Mouse (Mus musculus) bone marrow macrophage, adult 2 months (primary cell): Measurements from ENCODE around the gene Plekha3. TPM values are rescaled to one million over a fixed set of nuclear protein-coding genes. Genes with fewer than 3 reads are reported as not detected.

ENCODE experiments used
- H3K27ac ChIP-seq: 2 replicates; pipeline ENCODE4 v1.5.1; 2012; ENCODE audit warnings: low read depth, low read length; ENCODE audit not compliant: insufficient read depth
- H3K4me1 ChIP-seq: 2 replicates; pipeline ENCODE4 v1.6.1; 2012; ENCODE audit warnings: low read length; ENCODE audit not compliant: control insufficient read depth, insufficient read depth
- H3K4me3 ChIP-seq: 2 replicates; pipeline ENCODE4 v1.5.1; 2012; ENCODE audit warnings: mild to moderate bottlenecking, low read length, moderate library complexity; ENCODE audit not compliant: insufficient read depth
- CTCF ChIP-seq: IDR thresholded peaks from 2 replicates; pipeline ENCODE4 v1.5.1; 2012; ENCODE audit warnings: low read depth, mild to moderate bottlenecking, low read length, moderate library complexity
- POLR2A ChIP-seq: IDR thresholded peaks from 2 replicates; pipeline ENCODE4 v1.6.1; 2012; ENCODE audit warnings: mild to moderate bottlenecking, low read depth, low read length, borderline replicate concordance
- polyA plus RNA-seq: library from polyadenylated mRNA; stranded (reverse); fragments of >200 nt; gene quantifications from 2 replicates; pipeline ENCODE4 v1.2.4, GENCODE M21; 2012; ENCODE audit not compliant: missing spikeins, insufficient read depth, insufficient read length

Gene Plekha3
- polyA plus RNA-seq, 1 experiment, result 21.5 TPM

- no peak for TF ChIP-seq CTCF
- Histone ChIP-seq H3K4me1 (no peaks in the 10 kb centered on the region), H3K27ac (no peak overlapping the region), H3K4me3 (no peak overlapping the region)
These were observed 20.4 kb upstream of the Plekha3 start for GRCm38 (mm10) chr2:76654646-76655045.

GRCm38 (mm10) chr2:76655444-76655843, 19.6 kb upstream of the Plekha3 start:
- no peak overlapping the region for H3K27ac ChIP-seq
- TF ChIP-seq CTCF, result no peak
- no peak for TF ChIP-seq POLR2A
- H3K4me1 ChIP-seq, result no peaks in the 10 kb centered on the region
- H3K4me3 ChIP-seq, result no peak overlapping the region

GRCm38 (mm10) chr2:76655982-76656381, 19.1 kb upstream of the Plekha3 start:
- Histone ChIP-seq H3K4me3 (no peak overlapping the region), H3K27ac (no peak overlapping the region), H3K4me1 (no peaks in the 10 kb centered on the region)
- peak; percentile 47; the same call in 1 of the 2 replicates for TF ChIP-seq CTCF
- TF ChIP-seq POLR2A, result no peak

- no peak for TF ChIP-seq CTCF
- no peak for TF ChIP-seq POLR2A
- Histone ChIP-seq H3K4me1 (no peaks in the 10 kb centered on the region), H3K4me3 (no peak overlapping the region), H3K27ac (no peak overlapping the region)
These were observed 16.5 kb upstream of the Plekha3 start for GRCm38 (mm10) chr2:76658551-76658950.

- H3K4me3 ChIP-seq, result no peak overlapping the region
- no peak for TF ChIP-seq CTCF
- no peak for TF ChIP-seq POLR2A
- no peaks in the 10 kb centered on the region for H3K4me1 ChIP-seq
- H3K27ac ChIP-seq, result no peak overlapping the region
These were observed 15.7 kb upstream of the Plekha3 start for GRCm38 (mm10) chr2:76659419-76659818.

GRCm38 (mm10) chr2:76665531-76665930, 9.6 kb upstream of the Plekha3 start:
- no peak overlapping the region for H3K27ac ChIP-seq
- H3K4me1 ChIP-seq, result no peaks in the 10 kb centered on the region
- TF ChIP-seq CTCF, result no peak
- TF ChIP-seq POLR2A, result no peak
- no peak overlapping the region for H3K4me3 ChIP-seq

GRCm38 (mm10) chr2:76667200-76667599, 7.9 kb upstream of the Plekha3 start:
- peaks cover 4% of the 10 kb centered on the region; the same call in 1 of the 2 replicates for H3K4me1 ChIP-seq
- TF ChIP-seq POLR2A (no peak), CTCF (no peak)
- H3K27ac ChIP-seq, result no peak overlapping the region
- H3K4me3 ChIP-seq, result no peak overlapping the region

- Histone ChIP-seq H3K4me3 (peak overlapping the region; percentile 79; the same call in 1 of the 2 replicates), H3K4me1 (peaks cover 16% of the 10 kb centered on the region), H3K27ac (no peak overlapping the region)
- TF ChIP-seq POLR2A, result no peak
- no peak for TF ChIP-seq CTCF
These were observed 3.4 kb upstream of the Plekha3 start for GRCm38 (mm10) chr2:76671641-76672040.

GRCm38 (mm10) chr2:76672134-76672745, 2.8 kb upstream of the Plekha3 start:
- H3K4me1 ChIP-seq, result peaks cover 19% of the 10 kb centered on the region
- peak overlapping the region; percentile 79 for H3K4me3 ChIP-seq
- TF ChIP-seq POLR2A (no peak), CTCF (no peak)
- peak overlapping the region; percentile 60 for H3K27ac ChIP-seq

- H3K27ac ChIP-seq, result peak within 1 kb of the TSS; percentile 60
- H3K4me1 ChIP-seq, result peaks cover 26% of the 10 kb centered on the region
- H3K4me3 ChIP-seq, result peak within 1 kb of the TSS; percentile 79
- no peak for TF ChIP-seq POLR2A
- TF ChIP-seq CTCF, result no peak
These were observed 2.1 kb upstream of the Plekha3 start, which contains the start of gene Fkbp7 for GRCm38 (mm10) chr2:76672966-76673392. TSS of gene Fkbp7 (minus strand) at chr2:76673116.

GRCm38 (mm10) chr2:76673472-76674081, 1.5 kb upstream of the Plekha3 start:
- Histone ChIP-seq H3K4me3 (peak overlapping the region; percentile 79; the same call in 1 of the 2 replicates), H3K27ac (peak overlapping the region; percentile 49), H3K4me1 (peaks cover 29% of the 10 kb centered on the region)
- no peak for TF ChIP-seq POLR2A
- TF ChIP-seq CTCF, result 0 out of 2 replicates have a peak, but pooled peaks have one; percentile 8
